Mouse (Mus musculus): ENCODE data around the gene Arl5a.
A peak's percentile ranks its signal among the peaks of the same experiment; 100 is the strongest.

Gene Arl5a

GRCm38 (mm10) chr2:52424747-52425522 lies at the start of gene Arl5a:
Gene Arl5a (minus strand): TSS chr2:52424901.
- DNase-seq (ENCODE audit: low read depth, low spot score) = peak; percentile 80

- DNase-seq (ENCODE audit: low read depth, low spot score) = peak; percentile 55
Observed at GRCm38 (mm10) chr2:52471545-52472291, 47.0 kb upstream of the Arl5a start.

DNA sequence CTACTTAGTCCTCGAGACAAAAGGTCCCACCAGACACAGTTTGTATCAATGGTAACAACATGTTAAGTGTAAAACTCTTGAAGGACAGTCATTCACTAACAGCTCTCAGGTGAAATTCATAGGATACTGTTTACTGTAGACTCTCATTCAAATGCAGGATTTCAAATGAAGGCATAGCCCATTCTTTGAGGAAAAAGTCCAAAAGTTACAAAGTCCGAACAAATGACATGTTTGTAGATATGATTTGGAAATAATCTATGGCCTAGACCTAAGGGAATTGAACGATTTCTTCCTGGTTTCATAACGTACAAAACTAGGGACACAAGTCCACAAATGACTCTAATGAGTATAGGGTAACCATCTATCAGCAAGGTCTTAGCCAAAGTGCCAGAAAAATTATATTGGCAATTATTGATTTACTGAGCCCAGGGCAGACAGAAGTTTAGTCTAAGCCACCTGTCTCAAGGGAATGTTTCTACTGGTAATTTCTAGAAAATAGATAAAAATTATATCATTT lies 45.4 kb upstream of the Arl5a start:
- no peak for DNase-seq (ENCODE audit: low read depth, low spot score)

DNA sequence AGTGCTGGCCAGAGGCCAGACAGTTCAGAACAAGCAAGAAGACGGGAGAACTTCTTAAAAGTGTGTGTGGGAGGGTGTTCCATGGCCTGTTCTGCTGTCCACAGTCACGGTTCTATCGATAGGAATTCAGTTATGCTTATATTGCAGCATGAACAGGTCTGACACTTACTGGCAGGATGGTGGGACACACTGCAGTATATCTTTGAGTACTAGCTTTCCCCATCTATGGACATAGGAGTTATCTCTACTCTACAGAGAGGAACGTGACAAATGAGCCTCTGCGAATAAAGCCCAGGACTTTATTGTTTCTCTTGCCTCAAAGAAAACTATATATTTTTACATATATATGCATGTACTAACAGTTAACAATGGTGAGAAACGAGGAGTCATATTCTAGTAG lies 42.9 kb upstream of the Arl5a start:
- no peak for DNase-seq (ENCODE audit: low read depth, low spot score)

GRCm38 (mm10) chr2:52461206-52461967 lies 36.7 kb upstream of the Arl5a start:
- DNase-seq (ENCODE audit: low read depth, low spot score) = no peak

GRCm38 (mm10) chr2:52455606-52456479 lies 31.1 kb upstream of the Arl5a start:
- DNase-seq (ENCODE audit: low read depth, low spot score) = peak; percentile 55

- DNase-seq (ENCODE audit: low read depth, low spot score) = no peak
Observed at GRCm38 (mm10) chr2:52449818-52450217, 25.1 kb upstream of the Arl5a start.

- no peak for DNase-seq (ENCODE audit: low read depth, low spot score)
Observed at GRCm38 (mm10) chr2:52448916-52449315, 24.2 kb upstream of the Arl5a start.

DNA sequence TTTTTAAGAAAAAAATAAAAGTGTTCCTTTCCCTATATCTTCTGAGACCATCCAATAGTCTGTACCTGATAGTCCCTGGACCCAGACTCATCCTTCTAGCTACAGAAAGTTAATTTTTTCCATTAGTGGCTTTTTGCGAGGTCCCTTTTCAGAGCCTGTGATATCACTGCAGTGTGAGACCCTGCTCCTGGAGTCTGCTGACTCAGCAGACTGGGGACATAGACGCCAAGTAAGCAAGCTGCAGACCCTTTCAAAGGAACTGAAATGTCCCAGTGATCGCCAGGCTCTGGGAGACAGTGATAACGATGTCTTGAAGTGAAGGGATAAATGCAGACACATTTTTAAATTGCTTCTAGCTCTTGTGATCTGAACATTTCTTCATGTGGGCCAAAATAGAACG lies 21.9 kb upstream of the Arl5a start:
- no peak for DNase-seq (ENCODE audit: low read depth, low spot score)

GRCm38 (mm10) chr2:52442125-52442524 lies 17.4 kb upstream of the Arl5a start:
- no peak for DNase-seq (ENCODE audit: low read depth, low spot score)

DNA sequence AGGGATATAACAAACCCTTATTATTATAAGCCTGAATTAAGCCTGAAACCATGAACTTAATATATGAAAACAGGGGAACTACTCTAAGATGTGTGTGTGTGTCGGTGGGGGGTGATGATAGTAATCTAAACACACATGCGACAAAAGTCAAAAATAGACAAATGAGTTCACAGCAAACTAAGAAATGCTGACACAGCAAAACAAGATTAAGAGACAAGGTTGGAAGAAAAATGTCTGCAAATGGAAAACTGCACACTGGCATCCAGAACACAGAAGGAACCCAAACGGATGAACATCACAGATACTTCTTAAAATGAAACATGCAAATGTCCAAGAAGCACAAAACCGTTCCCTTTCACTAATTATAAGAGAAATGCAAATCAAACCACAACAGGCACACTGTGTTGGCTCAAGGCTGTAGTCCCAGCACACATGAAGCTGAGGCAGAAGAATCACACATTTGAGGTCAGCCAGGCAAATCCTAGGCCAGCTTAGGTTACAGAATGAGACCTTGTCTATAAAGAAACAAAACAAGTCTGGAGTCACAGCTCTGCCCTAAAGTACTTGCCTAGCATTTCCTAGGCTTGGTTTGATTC lies 15.8 kb upstream of the Arl5a start:
- DNase-seq (ENCODE audit: low read depth, low spot score) = no peak

- no peak for DNase-seq (ENCODE audit: low read depth, low spot score)
Observed at GRCm38 (mm10) chr2:52438437-52438836, 13.7 kb upstream of the Arl5a start.

- peak; percentile 85 for DNase-seq (ENCODE audit: low read depth, low spot score)
Observed at GRCm38 (mm10) chr2:52438013-52438412, 13.3 kb upstream of the Arl5a start.

GRCm38 (mm10) chr2:52435919-52436632 lies 11.4 kb upstream of the Arl5a start:
- DNase-seq (ENCODE audit: low read depth, low spot score) = no peak

- no peak for DNase-seq (ENCODE audit: low read depth, low spot score)
Observed at GRCm38 (mm10) chr2:52433365-52433764, 8.7 kb upstream of the Arl5a start.

DNA sequence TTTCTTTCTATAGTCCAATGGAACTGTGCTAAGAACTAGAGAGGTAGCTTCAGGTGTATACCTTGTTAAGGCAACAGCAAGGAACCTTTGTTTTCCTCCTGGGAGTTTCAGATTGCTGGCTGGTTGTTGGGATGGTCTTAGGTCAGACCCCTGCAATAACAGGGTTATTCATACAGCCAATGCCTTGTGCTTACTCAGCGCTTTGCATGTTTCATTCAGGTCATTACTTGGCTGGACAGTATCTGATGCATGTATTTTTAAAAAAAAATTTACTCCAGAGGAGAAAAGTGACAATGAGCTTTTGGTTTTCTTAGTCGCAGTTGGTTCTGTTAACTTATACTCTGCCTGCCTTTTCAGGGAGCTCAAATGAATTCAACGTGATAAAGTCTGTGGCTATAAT lies 2.7 kb upstream of the Arl5a start:
- DNase-seq (ENCODE audit: low read depth, low spot score) = no peak

DNA sequence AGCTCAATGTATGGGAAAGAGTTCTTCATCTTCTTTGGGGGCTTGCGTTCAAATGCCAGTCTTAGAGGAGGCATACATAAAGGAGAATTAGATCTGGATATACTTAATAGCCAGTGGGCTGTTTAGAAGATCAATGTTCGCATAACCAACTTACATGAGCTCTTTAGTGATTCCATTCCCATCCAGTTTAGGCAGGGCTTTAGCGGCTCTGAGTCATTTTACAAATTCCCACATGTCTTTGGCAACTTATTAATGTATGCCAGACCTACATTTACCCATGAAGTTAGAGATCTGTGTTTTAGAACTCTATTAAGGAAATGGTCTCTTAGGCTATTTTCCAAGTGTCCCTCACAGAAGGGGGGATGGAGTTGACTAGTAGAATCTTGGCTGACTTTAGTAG lies 1.3 kb upstream of the Arl5a start:
- DNase-seq (ENCODE audit: low read depth, low spot score) = peak; percentile 51

DNA sequence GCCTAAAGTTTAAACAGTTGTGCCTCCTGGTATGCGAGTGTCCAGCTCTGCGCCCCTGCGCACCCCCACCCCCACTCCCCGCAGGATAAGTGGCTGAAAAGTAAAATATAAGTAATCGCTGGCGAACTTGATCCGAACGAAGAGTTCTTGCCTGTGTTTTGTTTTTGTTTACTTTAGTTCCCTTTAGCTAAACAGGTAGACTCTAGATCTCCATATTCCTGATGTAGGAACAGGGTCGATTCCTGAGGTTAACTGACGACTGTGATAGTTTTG lies 758 bp upstream of the Arl5a start:
- DNase-seq (ENCODE audit: low read depth, low spot score) = no peak

DNA sequence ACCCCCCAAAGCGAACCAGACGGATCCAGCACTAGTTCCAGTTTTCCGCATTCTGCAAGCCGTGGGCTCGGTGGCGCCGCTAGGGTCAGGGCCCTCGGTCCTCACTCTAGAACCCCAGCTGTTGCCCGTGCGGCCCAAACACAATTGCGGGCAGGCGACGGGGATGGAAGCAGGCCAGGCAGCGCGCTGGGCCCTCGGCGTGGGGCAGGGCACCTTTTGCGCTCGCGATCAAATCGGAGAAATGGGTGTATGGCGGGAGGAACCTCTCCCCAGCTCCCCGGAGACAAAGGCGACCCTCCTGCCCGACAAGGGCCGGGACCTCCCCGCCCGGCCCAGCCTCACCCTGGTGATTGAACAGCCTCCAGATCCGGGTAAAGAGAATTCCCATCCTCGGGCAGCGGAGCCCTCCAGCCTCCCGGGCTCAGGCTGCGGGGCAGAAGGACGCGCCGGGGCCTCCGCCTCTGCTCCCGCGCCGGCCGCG lies 413 bp downstream of the Arl5a start:
- DNase-seq (ENCODE audit: low read depth, low spot score) = peak; percentile 56

GRCm38 (mm10) chr2:52423611-52424247 lies 972 bp downstream of the Arl5a start:
- peak; percentile 34 for DNase-seq (ENCODE audit: low read depth, low spot score)

Measured in 3T3-L1 (cell line).